ENCODE assay signal across 8 mouse cellular contexts in genomic region chr6:85037677-85038076, GRCm38 (mm10). TPM values are rescaled to one million over a fixed set of nuclear protein-coding genes. Genes with fewer than 3 reads are reported as not detected.
DNase-seq lines count a peak whose midpoint lies in the region; ATAC-seq and TF ChIP-seq lines count a peak whose summit lies in the region.

No protein-coding gene starts in this region.

- no peaks in the 10 kb centered on the region for H3K36me3 ChIP-seq in hindbrain, embryonic 11.5 days (ENCODE audit: control insufficient read depth, insufficient read depth, low read length)
- H3K36me3 ChIP-seq in hindbrain, embryonic 16.5 days (ENCODE audit: control insufficient read depth, insufficient read depth, low read length): no peaks in the 10 kb centered on the region

- TF ChIP-seq POLR2A in cortical plate, adult 2 months (IDR thresholded peaks at IDR 0.05; ENCODE audit: extremely low read depth, insufficient read depth, low read length): no peak

- H3K9me3 ChIP-seq in hindbrain, embryonic 11.5 days (ENCODE audit: control insufficient read depth, low read length): no peaks in the 10 kb centered on the region
- H3K9me3 ChIP-seq in hindbrain, embryonic 16.5 days (ENCODE audit: control insufficient read depth, low read length): no peaks in the 10 kb centered on the region

- H3K27ac ChIP-seq in hindbrain, embryonic 11.5 days (ENCODE audit: low read depth, low read length): no peak overlapping the region
- no peak overlapping the region for H3K27ac ChIP-seq in hindbrain, embryonic 16.5 days (ENCODE audit: low read depth, low read length)
- no peak overlapping the region for H3K27ac ChIP-seq in cortical plate, adult 2 months (ENCODE audit: insufficient read depth, low read length)

- TF ChIP-seq CTCF in cortical plate, adult 2 months (IDR thresholded peaks at IDR 0.05; ENCODE audit: extremely low read depth, insufficient read depth, low read length): peak; percentile 95

- H3K4me1 ChIP-seq in hindbrain, embryonic 11.5 days (replicated peaks; ENCODE audit: control insufficient read depth, insufficient read depth, low read length): no peaks in the 10 kb centered on the region
- H3K4me1 ChIP-seq in hindbrain, embryonic 16.5 days (ENCODE audit: control insufficient read depth, insufficient read depth, low read depth, low read length): peaks cover 2% of the 10 kb centered on the region
- H3K4me1 ChIP-seq in cortical plate, adult 2 months (ENCODE audit: control insufficient read depth, insufficient read depth, low read length): no peaks in the 10 kb centered on the region; the same call in 1 of the 2 replicates

- intact Hi-C loops in gastrocnemius, postnatal 14 days (cut with DNase I; ENCODE audit: low total_unique reads): loop anchor here (5.0 kb wide), 1 partner anchor 95 kb away; no protein-coding TSS in a partner anchor

- no peak overlapping the region for H3K4me3 ChIP-seq in hindbrain, embryonic 11.5 days (ENCODE audit: low read depth, low read length)
- H3K4me3 ChIP-seq in hindbrain, embryonic 16.5 days (ENCODE audit: low read length): no peak overlapping the region
- no peak overlapping the region for H3K4me3 ChIP-seq in cortical plate, adult 2 months (ENCODE audit: insufficient read depth, low read length)

- ATAC-seq in hindbrain, embryonic 11.5 days (ENCODE audit: low FRiP score): no peak
- no peak for ATAC-seq in hindbrain, embryonic 16.5 days

- DNase-seq in hindbrain, embryonic 11.5 days (ENCODE audit: low spot score): peak; percentile 75
- peak; percentile 64 to 89 for DNase-seq in adrenal gland, adult (ENCODE audit: inconsistent age in 2 of 2, low spot score in 1 of 2)
- DNase-seq in gastrocnemius, postnatal 14 days: peak; percentile 34
- peak; percentile 61 for DNase-seq in layer of hippocampus, adult 9-10 months (ENCODE audit: low spot score)
- DNase-seq in lung, postnatal 4 days: peak; percentile 42 to 66
- peak; percentile 27 to 53 for DNase-seq in right cerebral cortex, postnatal 36 days (ENCODE audit: low spot score in 2 of 2)

- no peaks in the 10 kb centered on the region for H3K27me3 ChIP-seq in hindbrain, embryonic 11.5 days (ENCODE audit: control insufficient read depth, insufficient read depth, low read length)
- no peaks in the 10 kb centered on the region for H3K27me3 ChIP-seq in hindbrain, embryonic 16.5 days (replicated peaks; ENCODE audit: control insufficient read depth, insufficient read depth, low read length)

- no peak overlapping the region for H3K9ac ChIP-seq in hindbrain, embryonic 11.5 days (ENCODE audit: low read depth, low read length)
- H3K9ac ChIP-seq in hindbrain, embryonic 16.5 days (ENCODE audit: low read depth, low read length): no peak overlapping the region

- H3K4me2 ChIP-seq in hindbrain, embryonic 11.5 days (replicated peaks; ENCODE audit: low read depth, low read length): no peak overlapping the region
- H3K4me2 ChIP-seq in hindbrain, embryonic 16.5 days (ENCODE audit: low read length): no peak overlapping the region

- WGBS in hindbrain, embryonic 11.5 days: 10% methylated on average over 6 of the region's 6 CpGs
- WGBS in hindbrain, embryonic 16.5 days: 7% methylated on average over 6 of the region's 6 CpGs

RNA-seq across cellular contexts. Expression of gene Exoc6b, which starts 31.6 kb away (rescaled TPM):
- 36.0 and 46.4 TPM in 2 replicates for polyA plus RNA-seq in hindbrain, embryonic 11.5 days (2014; fragmentation: Nextera tagmentation; extraction: Ambion mirVana)
- 46.5 and 51.3 TPM in 2 replicates for polyA plus RNA-seq in hindbrain, embryonic 16.5 days (2015; fragmentation: Nextera tagmentation; extraction: Ambion mirVana)
- polyA plus RNA-seq in cortical plate, adult 2 months (2012; rRNA removed): 38.3 and 39.1 TPM in 2 replicates
- 10 to 100 TPM in 1 of 2 experiments, 1 to 10 TPM in 1; 9.8 to 11.7 TPM for total RNA-seq in gastrocnemius, postnatal 14 days (2021)
